Mouse (Mus musculus): Measurements from ENCODE around the gene Rgma. TPM values are rescaled to one million over a fixed set of nuclear protein-coding genes. Genes with fewer than 3 reads are reported as not detected.

Gene Rgma
- total RNA-seq, 1 experiment from 2014 or later, result 9.9 TPM

GRCm38 (mm10) chr7:73371587-73372321, 3.6 kb upstream of the Rgma start:
- peak; percentile 18 for DNase-seq

DNA sequence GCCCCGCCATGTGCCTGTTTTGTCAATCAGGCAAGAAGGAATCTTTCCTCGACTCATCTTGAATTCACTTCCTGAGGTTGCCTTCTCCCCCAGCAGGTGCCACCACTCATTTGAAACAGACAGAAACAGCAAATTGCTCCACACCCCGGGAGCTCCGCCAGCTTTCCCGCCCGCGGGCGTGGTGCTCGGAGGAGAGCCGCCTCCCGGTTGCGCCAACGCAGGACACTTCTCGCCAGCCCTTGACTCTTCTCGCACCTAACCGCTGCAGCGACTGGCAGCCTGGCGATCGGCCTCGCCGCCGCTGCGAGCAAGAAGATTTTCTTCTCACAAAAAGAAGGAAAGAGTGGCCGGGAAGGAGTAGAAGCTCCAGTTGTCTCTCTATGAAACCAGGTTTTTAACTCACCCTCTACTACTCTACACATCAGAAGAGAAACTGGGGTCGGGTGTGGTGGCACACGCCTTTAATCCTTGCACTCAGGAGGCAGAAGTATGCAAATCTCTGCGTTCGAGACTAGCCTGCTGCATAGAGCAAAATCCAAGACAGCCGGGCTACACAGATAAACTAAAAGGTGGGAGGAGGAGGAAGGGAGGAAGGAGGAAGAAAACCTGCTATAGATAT, 2.8 kb upstream of the Rgma start:
- peak; percentile 76 for DNase-seq

DNA sequence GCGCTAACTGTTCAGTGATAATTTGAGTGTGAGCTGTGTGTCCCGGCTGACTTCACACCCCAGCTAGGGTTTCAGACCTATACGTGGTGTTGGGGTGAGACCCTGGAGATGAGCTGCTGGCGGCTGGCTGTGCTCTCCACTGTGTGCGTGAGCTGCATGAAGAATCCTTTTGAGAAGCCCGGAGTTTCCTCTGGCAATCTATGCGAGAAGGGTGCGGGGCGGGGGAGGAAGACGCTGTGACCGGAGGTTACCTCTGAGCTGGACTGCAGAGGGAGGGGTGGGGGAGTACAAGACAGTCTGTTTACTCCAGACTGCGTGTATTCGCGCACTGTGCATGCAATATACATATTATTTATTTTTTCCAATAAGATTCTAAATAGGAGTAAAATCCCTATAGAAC, 582 bp upstream of the Rgma start:
- DNase-seq, result no peak

GRCm38 (mm10) chr7:73376101-73377001, 1.0 kb downstream of the Rgma start:
- DNase-seq, result no peak

DNA sequence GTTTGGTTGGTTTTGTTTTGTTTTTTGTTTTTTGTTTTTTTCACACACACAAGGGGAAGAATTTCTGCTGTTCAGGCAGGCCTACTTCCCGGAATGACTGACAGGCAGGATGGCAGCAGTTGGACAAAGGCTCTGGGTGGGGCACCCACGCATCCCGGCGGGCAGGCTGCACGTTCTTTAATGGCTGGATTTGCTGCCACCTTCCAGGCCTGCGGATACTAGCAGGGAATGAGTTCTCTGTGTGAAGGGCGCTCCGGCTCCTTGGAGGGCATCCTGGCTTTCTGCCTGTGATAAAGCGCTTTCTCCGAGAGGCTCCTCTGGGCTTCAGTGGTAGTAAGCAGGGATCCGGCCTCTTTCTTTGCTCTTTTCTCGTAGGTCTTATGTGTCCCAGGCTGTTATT, 2.0 kb downstream of the Rgma start:
- DNase-seq, result no peak

- no peak for DNase-seq
Measured at GRCm38 (mm10) chr7:73378034-73378433, 2.7 kb downstream of the Rgma start.

DNA sequence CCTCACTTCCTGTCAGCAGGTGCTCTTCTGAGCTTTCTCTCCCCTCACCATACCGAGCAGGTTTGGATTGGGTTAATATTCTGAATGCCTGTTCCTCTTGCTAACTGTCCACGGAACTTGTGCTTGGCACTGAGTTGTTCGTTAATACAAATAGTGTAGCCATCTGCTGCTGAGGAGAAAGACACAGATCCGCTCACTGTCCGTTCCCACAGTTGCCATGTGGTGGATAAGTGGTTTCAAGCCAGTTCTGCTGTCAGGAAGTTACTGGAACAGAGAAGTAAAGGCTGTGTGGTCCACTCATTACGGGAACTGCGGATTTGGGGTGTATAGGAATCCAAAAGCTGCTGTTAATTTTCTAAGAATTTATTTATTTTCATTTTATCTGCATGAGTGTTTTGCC, 7.5 kb downstream of the Rgma start:
- DNase-seq, result no peak

- DNase-seq, result no peak
Measured at GRCm38 (mm10) chr7:73388866-73389265, 13.6 kb downstream of the Rgma start.

DNA sequence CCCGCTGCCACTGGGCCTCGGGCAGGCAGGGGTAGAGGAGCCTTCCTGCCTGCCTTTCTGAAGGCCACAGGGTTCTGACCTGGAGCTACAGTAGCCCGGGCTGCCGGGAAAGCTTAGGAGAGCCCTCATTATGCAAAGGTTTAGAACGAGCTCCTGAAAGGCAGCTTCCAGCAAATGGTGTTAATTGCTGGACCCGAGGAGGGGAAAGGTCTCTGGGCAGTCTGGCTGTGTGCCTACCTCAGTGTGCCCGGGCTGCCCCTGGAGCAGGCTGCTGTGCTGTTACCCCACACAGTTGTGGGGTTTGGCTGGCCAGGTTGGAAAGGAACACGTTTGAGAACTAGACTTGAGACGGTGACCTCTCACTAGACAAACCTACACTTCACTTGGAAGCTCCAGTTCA, 14.1 kb downstream of the Rgma start:
- DNase-seq, result no peak

DNA sequence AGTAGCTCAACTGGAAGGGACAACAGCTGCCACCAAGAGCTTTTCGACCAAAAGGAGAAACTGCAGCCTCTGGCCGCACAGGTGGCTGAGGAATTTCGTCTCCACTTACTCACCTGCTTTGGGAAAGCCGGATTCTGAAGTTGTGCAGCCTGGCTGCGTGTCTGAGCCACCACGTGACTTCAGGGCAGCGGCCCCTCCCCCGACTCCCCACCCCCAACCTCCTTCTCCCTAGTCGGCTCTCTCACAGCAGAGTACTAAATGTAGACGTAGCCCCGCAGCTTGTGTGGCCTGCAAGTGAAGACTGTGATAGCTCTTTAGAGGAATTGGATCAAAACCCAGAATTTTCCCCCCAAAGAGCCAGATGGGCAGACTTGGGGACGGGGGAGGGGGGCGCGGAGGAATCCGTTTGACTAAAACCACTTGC, 14.6 kb downstream of the Rgma start:
- DNase-seq, result no peak

DNA sequence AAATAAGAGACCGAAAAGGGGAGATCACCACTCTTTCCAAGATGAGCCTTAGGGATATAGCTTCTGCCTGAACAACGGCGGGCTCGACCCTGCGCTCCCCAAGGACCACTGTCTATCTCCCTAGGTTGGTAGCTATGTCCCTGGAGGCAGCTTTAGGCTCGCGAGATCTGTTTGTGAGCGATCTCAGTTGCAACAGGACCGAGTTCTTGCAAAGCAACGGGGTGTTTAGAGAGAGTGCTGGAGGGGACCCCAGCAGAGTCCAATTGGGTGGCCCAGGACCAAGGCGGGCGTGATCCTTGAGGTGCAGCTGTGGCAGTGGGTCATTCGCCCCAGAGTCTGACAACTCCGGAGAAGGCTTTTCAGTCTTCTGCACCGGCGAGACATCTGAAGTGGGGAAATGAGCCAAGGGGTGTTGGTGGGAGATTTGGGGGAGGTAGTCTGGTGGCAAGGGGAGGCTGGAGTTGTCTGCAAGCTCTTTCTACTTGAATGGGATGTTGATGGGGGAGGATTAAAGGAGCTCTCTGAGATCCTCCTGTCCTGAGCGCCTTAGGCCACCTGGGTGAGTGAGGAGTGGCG, 15.2 kb downstream of the Rgma start:
- DNase-seq, result no peak

- DNase-seq, result peak; percentile 94
Measured at GRCm38 (mm10) chr7:73391002-73391517, 15.8 kb downstream of the Rgma start.

DNA sequence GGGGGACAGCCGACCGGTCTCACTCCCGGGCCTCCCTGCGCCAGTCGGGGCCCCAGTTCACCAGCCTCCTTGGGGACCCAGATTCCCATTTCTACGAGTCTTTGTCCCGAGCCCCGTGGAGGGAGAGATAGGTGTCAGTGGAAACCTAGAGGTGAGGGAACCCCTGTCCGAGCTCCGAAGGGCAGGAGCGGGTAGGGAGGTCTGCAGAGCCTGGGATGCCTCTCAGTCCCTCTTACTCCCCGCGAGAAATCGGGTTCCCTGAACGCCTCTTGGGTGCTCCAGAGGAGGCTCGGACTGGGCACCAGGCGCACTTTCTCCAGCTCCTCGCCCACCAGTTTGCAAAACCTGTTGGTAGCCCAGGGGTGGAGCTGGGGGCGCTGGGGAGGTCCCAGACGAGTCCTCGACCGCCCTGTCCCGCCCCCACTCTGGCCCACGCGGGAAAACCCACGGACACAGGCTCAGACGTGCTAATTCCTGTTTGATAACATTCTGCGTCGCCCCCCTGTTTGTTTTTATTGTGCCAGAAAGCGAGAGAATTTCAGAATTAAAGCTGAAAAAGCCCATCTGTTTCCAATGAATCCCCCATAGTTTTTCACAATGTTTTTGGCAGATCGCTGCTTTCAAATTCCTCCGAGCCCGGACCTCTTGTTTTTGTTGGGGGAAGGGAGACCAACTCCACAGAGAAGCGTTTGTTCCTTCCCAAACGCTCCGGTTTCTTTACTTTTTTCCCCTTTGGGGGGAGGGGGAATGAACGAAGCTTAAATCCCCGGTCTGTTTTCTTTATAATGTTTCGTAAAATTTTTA, 16.4 kb downstream of the Rgma start:
- DNase-seq, result peak; percentile 27

DNA sequence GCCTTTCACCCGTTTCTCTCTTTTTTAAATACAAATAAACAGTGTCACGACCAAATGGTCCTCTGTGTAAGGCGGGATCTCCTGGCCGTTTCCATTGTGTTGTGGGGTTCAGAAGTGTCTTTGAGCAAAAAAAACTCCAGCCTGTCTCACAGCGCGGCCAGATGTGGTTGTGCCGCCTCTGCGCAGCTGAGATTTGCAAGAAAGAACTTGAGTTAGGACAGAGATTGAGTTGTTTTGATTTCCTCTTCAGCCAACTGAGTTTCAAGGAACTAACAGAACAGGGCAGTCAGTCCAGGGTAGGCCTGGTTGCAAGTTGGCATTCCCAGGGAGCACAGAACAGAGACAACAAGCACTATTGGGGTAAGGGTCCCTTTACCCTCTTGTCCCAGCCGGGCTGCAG, 17.1 kb downstream of the Rgma start:
- no peak for DNase-seq

DNA sequence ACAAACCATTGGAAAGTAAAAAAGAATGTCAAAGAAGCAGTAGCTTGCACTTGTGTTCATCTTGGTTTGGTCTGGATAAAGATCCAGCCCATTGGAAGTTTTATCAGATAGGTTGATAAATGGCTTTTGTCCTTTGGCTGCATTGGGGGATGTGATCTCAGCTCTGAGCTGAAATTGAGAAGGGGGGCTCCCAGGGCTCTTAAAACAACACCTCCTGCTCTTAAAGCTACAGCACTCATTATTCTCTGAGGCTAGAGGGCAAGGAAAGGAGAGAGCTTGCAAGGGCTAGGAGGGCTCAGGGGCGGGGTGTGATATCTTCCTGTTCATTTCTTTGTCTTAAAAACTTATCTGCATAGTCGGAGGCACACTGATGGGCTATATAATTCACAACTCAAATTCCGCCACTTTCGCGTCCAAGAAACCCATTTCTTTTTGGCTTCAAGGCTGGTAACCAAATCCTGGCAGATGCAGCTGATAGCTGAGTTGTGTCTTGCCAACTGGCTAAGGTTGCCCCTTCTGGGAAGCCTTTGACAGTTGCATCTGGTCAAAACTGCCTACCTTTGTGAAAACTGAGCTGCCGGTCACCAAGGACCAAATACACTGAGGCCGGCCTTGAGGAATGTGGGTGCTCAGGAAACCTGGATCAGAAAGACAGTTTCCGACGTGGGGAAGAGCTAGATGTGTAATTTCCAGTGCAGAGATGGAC, 18.2 kb downstream of the Rgma start:
- no peak for DNase-seq

GRCm38 (mm10) chr7:73394013-73394409, 18.7 kb downstream of the Rgma start:
- no peak for DNase-seq

GRCm38 (mm10) chr7:73398319-73398718, 23.0 kb downstream of the Rgma start:
- peak; percentile 84 for DNase-seq

DNA sequence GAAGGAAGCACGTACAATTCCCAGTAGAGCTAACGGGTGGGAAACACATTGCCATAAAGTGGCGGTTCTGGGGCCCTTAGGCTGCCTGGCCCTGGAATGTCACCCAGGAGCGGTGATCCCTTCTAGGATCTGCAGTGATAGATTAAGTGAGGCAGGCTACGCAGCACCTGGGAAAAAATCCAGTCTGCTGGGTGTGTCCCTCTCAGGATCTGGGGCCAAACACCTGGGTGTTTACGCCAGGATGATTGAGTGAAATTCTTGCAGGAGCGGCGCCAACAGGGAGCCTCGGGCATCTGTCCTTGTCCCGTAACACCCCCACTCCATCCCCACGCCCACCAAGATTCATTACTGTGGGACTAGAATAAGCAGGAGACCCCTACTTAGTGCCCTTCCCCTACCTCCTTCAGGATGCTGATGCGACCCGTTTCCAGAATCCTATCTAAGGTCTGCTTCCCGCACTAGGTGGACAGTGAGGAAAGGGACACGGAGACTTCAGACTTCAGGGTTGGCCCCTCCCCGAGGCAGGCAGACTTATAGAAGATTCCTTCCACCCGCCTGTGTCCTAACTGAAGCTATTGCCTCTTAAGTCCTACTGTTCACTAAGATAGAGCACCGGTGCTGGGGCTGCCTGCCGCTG, 23.6 kb downstream of the Rgma start:
- DNase-seq, result no peak

- DNase-seq, result peak; percentile 79
Measured at GRCm38 (mm10) chr7:73399501-73400044, 24.3 kb downstream of the Rgma start.

All from adrenal gland, postnatal 25 days (tissue).